Mouse (Mus musculus) cortical plate, adult 2 months (tissue): ENCODE results near the gene Lypd3.

Experiments used
- CTCF ChIP-seq: fragments of 200-500 bp; IDR thresholded peaks from 2 replicates; pipeline ENCODE4 v1.5.1; 2011; ENCODE audit warnings: mild to moderate bottlenecking, control low read depth, low read length; ENCODE audit not compliant: insufficient read depth; ENCODE audit errors: extremely low read depth
- POLR2A ChIP-seq: fragments of 200-500 bp; IDR thresholded peaks from 2 replicates; pipeline ENCODE4 v1.6.1; 2011; ENCODE audit warnings: mild to moderate bottlenecking, low read length, control low read depth; ENCODE audit not compliant: insufficient read depth; ENCODE audit errors: extremely low read depth

DNA sequence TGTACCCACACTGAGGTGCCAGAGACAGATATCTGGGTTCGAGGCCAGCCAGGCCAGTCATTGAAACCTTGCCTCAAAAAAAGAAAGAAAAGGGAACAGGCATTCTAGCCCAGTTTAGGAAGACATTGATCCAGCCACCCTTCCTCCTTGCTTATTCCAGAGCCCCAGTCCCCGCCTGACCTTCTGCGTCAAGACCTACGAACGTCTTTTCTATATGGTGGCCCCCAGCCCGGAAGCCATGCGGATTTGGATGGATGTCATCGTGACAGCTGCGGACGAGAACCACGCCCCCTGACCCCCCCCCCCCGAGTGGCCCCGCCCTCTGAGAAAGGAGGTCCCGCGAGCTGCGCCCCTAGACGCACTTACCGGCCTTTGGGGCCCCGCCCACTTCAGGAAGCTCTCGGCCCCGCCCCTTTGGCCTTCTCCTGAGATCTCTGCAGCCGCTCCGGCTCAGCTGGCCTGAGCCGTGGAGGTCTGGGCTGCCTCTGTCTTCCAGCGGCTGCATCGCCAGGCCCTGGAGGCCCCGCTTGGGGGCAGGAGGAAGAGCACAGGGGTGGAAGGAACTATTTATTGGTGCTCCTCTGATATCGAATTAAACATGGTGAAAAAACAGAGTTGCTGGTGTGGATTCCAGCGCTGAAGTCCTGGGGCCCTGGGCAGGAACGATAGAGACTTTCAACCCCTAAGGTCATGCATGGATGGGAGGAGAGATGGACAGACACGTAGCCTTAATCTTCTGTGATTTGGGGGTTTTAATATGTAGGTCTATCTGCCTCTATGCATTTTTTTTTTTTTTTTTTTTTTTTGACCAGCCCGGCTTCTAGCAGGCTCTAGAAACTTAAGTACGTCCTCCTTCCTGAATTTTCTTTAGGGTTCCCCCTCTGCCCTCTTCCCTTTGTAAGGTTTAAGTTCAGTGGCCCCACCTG, 7.4 kb upstream of the Lypd3 start:
- TF ChIP-seq CTCF (no peak), POLR2A (no peak)
